8 mouse cellular contexts compared by ENCODE assay signal in genomic region chr10:24869760-24870290, GRCm38 (mm10). TPM values are rescaled to one million over a fixed set of nuclear protein-coding genes. Genes with fewer than 3 reads are reported as not detected.
DNase-seq lines count a peak whose midpoint lies in the region; ATAC-seq lines count a peak whose summit lies in the region.

Gene Med23 (plus strand): TSS chr10:24869986.

- DNase-seq in B cell, adult 2 months: peak; percentile 98
- DNase-seq in brain, adult 2 months (ENCODE audit: low read depth, low spot score): peak; percentile 99
- peak; percentile 97 for DNase-seq in heart, embryonic 10.5 days (ENCODE audit: low spot score)
- DNase-seq in liver: peak; percentile 95
- peak; percentile 97 to 99 for DNase-seq in spleen, postnatal 4 days (ENCODE audit: low spot score in 2 of 2)

- no peaks in the 10 kb centered on the region for H3K9me3 ChIP-seq in heart, embryonic 10.5 days
- no peaks in the 10 kb centered on the region for H3K9me3 ChIP-seq in kidney, embryonic 15.5 days (replicated peaks)

- H3K27me3 ChIP-seq in heart, embryonic 10.5 days (ENCODE audit: insufficient read depth, poor library complexity, severe bottlenecking): no peaks in the 10 kb centered on the region
- no peaks in the 10 kb centered on the region for H3K27me3 ChIP-seq in kidney, embryonic 15.5 days

- no peaks in the 10 kb centered on the region for H3K4me1 ChIP-seq in heart, embryonic 10.5 days
- H3K4me1 ChIP-seq in kidney, embryonic 15.5 days: 0 out of 2 replicates have a peak, but pooled peaks cover 2% of the 10 kb centered on the region

- peak within 1 kb of the TSS; percentile 62 for H3K4me2 ChIP-seq in kidney, embryonic 15.5 days

- WGBS in heart, embryonic 10.5 days: under 1% methylated on average over 36 of the region's 36 CpGs
- WGBS in kidney, embryonic 15.5 days: 0% methylated on average over 36 of the region's 36 CpGs

- H3K4me3 ChIP-seq in heart, embryonic 10.5 days: peak within 1 kb of the TSS; percentile 80
- peak within 1 kb of the TSS; percentile 65 for H3K4me3 ChIP-seq in kidney, embryonic 15.5 days (replicated peaks)

- H3K27ac ChIP-seq in heart, embryonic 10.5 days: peak within 1 kb of the TSS; percentile 92
- H3K27ac ChIP-seq in kidney, embryonic 15.5 days: no peak within 1 kb of the TSS

- peaks cover 36% of the 10 kb centered on the region for H3K36me3 ChIP-seq in heart, embryonic 10.5 days
- H3K36me3 ChIP-seq in kidney, embryonic 15.5 days: peaks cover 35% of the 10 kb centered on the region

- ATAC-seq in erythroblast, adult 5-6 weeks (replicated peaks; ENCODE audit: low FRiP score, poor library complexity, severe bottlenecking): peak; percentile 100
- peak; percentile 99 for ATAC-seq in kidney, embryonic 15.5 days (replicated peaks; ENCODE audit: low FRiP score)
- ATAC-seq in monocyte, adult 5-6 weeks (replicated peaks; ENCODE audit: insufficient number of reproducible peaks, low FRiP score, low TSS enrichment, poor library complexity, severe bottlenecking): peak; percentile 100

- H3K9ac ChIP-seq in kidney, embryonic 15.5 days: peak within 1 kb of the TSS; percentile 70

RNA-seq across cellular contexts. Expression of gene Med23, which starts in this region (rescaled TPM):
- total RNA-seq in erythroblast, adult 5-6 weeks (2015; ENCODE audit: low replicate concordance): 5.2 and 7.9 TPM in 2 replicates
- total RNA-seq in erythroblast, adult 5-6 weeks (2017; ENCODE audit: low replicate concordance): 9.1 and 12.2 TPM in 2 replicates
- polyA plus RNA-seq in heart, embryonic 10.5 days (2016; fragmentation: Nextera tagmentation; extraction: Ambion mirVana): 16.2 and 18.6 TPM in 2 replicates
- polyA plus RNA-seq in kidney, embryonic 15.5 days (2015; fragmentation: Nextera tagmentation; extraction: Ambion mirVana): 22.3 and 23.3 TPM in 2 replicates
- 17.7 to 29.1 TPM (median 22.7 TPM) in 3 replicates for total RNA-seq in monocyte, adult 5-6 weeks (2017)
